8 mouse cellular contexts compared by ENCODE assay signal in the genomic region with DNA sequence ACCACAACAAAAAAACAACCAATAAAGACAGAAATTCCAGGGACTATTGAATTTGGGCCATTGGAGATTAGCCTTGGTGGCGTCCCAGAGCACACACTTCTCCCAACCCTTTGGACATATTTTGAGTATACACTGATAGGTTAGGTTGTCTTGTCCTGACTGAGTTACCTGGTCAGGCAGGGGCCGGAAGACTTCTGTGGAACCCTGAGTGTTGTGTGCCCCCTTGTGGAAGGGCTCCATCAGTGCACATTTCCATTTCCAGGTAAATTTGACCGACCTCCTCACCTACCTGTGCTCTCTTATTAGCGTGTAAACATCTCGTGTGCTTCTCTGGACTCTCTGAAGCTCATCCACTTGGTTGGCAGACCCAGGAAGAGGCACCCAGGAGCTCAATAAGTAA. TPM values are rescaled to one million over a fixed set of nuclear protein-coding genes. Genes with fewer than 3 reads are reported as not detected.
DNase-seq lines count a peak whose midpoint lies in the region; ATAC-seq and TF ChIP-seq lines count a peak whose summit lies in the region.

No protein-coding gene starts in this region.

- H3K4me2 ChIP-seq in intestine, embryonic 14.5 days (ENCODE audit: low read length), result no peak overlapping the region
- H3K4me2 ChIP-seq in lung, embryonic 16.5 days (ENCODE audit: low read depth, low read length), result peak overlapping the region; percentile 28; the same call in 1 of the 2 replicates

- no peak overlapping the region for H3K9ac ChIP-seq in intestine, embryonic 14.5 days (ENCODE audit: low read length)
- no peak overlapping the region for H3K9ac ChIP-seq in lung, embryonic 16.5 days (ENCODE audit: low read length)

- no peak overlapping the region for H3K27ac ChIP-seq in layer of hippocampus, adult 2 months
- H3K27ac ChIP-seq in intestine, embryonic 14.5 days (ENCODE audit: low read depth), result no peak overlapping the region
- H3K27ac ChIP-seq in lung, embryonic 16.5 days (ENCODE audit: low read length), result no peak overlapping the region

- peaks cover 57% of the 10 kb centered on the region for H3K4me1 ChIP-seq in E14TG2a.4 (replicated peaks; ENCODE audit: low read depth, low read length)
- peaks cover 6% of the 10 kb centered on the region for H3K4me1 ChIP-seq in intestine, embryonic 14.5 days (replicated peaks; ENCODE audit: control insufficient read depth, insufficient read depth, low read length)
- H3K4me1 ChIP-seq in lung, embryonic 16.5 days (replicated peaks; ENCODE audit: control insufficient read depth, insufficient read depth, low read length), result peaks cover 13% of the 10 kb centered on the region; the same call in 1 of the 2 replicates

- DNase-seq in layer of hippocampus, adult 2 months (ENCODE audit: low spot score in 2 of 2), result peak in 1 of 2 experiments; percentile 40
- DNase-seq in layer of hippocampus, adult 9-10 months (ENCODE audit: low spot score), result no peak
- DNase-seq in adrenal gland, postnatal 25 days, result peak; percentile 47
- peak; percentile 71 for DNase-seq in intestine, embryonic 14.5 days (ENCODE audit: low spot score)
- DNase-seq in right cerebral cortex, postnatal 36 days (ENCODE audit: low spot score in 2 of 2), result no peak
- DNase-seq in ovary, postnatal 36 days (ENCODE audit: low spot score), result no peak

- H3K4me3 ChIP-seq in layer of hippocampus, adult 2 months, result no peak overlapping the region
- H3K4me3 ChIP-seq in E14TG2a.4 (replicated peaks; ENCODE audit: low read length), result no peak overlapping the region
- no peak overlapping the region for H3K4me3 ChIP-seq in intestine, embryonic 14.5 days (ENCODE audit: low read depth, low read length)
- no peak overlapping the region for H3K4me3 ChIP-seq in lung, embryonic 16.5 days (ENCODE audit: low read length)

- no peaks in the 10 kb centered on the region for H3K9me3 ChIP-seq in E14TG2a.4 (ENCODE audit: low read length)
- no peaks in the 10 kb centered on the region for H3K9me3 ChIP-seq in intestine, embryonic 14.5 days (ENCODE audit: control insufficient read depth, low read length)
- H3K9me3 ChIP-seq in lung, embryonic 16.5 days (ENCODE audit: control insufficient read depth, low read length), result no peaks in the 10 kb centered on the region

- ATAC-seq in intestine, embryonic 14.5 days (replicated peaks; ENCODE audit: low FRiP score, low TSS enrichment, low read depth), result 0 out of 2 replicates have a peak, but pooled peaks have one; percentile 41
- ATAC-seq in lung, embryonic 16.5 days (ENCODE audit: low read depth), result no peak

- H3K27me3 ChIP-seq in E14TG2a.4 (ENCODE audit: insufficient read depth, low read length), result peaks cover 10% of the 10 kb centered on the region
- H3K27me3 ChIP-seq in intestine, embryonic 14.5 days (replicated peaks; ENCODE audit: control insufficient read depth, insufficient read depth, low read length), result no peaks in the 10 kb centered on the region
- no peaks in the 10 kb centered on the region; the same call in 1 of the 2 replicates for H3K27me3 ChIP-seq in lung, embryonic 16.5 days (ENCODE audit: control insufficient read depth, insufficient read depth, low read depth, low read length)

- no peaks in the 10 kb centered on the region for H3K36me3 ChIP-seq in E14TG2a.4 (ENCODE audit: insufficient read depth, low read length)
- H3K36me3 ChIP-seq in intestine, embryonic 14.5 days (ENCODE audit: control insufficient read depth, insufficient read depth, low read length), result no peaks in the 10 kb centered on the region
- no peaks in the 10 kb centered on the region for H3K36me3 ChIP-seq in lung, embryonic 16.5 days (ENCODE audit: control insufficient read depth, insufficient read depth, low read length)

- WGBS in intestine, embryonic 14.5 days, result 17% methylated on average over 5 of the region's 5 CpGs
- WGBS in lung, embryonic 16.5 days, result 13% methylated on average over 5 of the region's 5 CpGs

- TF ChIP-seq CTCF in layer of hippocampus, adult 2 months (conservative IDR thresholded peaks at IDR 0.05), result peak; percentile 85
- peak; percentile 70 for TF ChIP-seq CTCF in E14TG2a.4 (conservative IDR thresholded peaks at IDR 0.05; ENCODE audit: low read length)

RNA-seq across cellular contexts. Expression of a gene that starts 9.3 kb away (rescaled TPM):
- 10 to 100 TPM; 62.7 to 67.2 TPM for total RNA-seq in layer of hippocampus, adult 2 months (2021)
- total RNA-seq in adrenal gland, postnatal 25 days (2021), result 50.7 and 60.9 TPM in 2 replicates
- polyA plus RNA-seq in intestine, embryonic 14.5 days (2014; fragmentation: Nextera tagmentation; extraction: Ambion mirVana), result 134 and 142 TPM in 2 replicates
- 133 and 141 TPM in 2 replicates for polyA plus RNA-seq in lung, embryonic 16.5 days (2015; fragmentation: Nextera tagmentation; extraction: Ambion mirVana)

RNA-seq across cellular contexts. Expression of a gene that starts 49.1 kb away (rescaled TPM):
- not detected for total RNA-seq in layer of hippocampus, adult 2 months (2021)
- not detected in 2 replicates for total RNA-seq in adrenal gland, postnatal 25 days (2021)
- polyA plus RNA-seq in intestine, embryonic 14.5 days (2014; fragmentation: Nextera tagmentation; extraction: Ambion mirVana), result not detected in 2 replicates
- polyA plus RNA-seq in lung, embryonic 16.5 days (2015; fragmentation: Nextera tagmentation; extraction: Ambion mirVana), result not detected in 2 replicates

Comparison
In these comparisons a context has a peak if more than half of its experiments do, and no peak if none do; other contexts are left out.
1. DNase-seq: peak in adrenal gland, postnatal 25 days (single experiment) and intestine, embryonic 14.5 days (single experiment); none in layer of hippocampus, adult 9-10 months (single experiment), right cerebral cortex, postnatal 36 days (0 of 2) and ovary, postnatal 36 days (single experiment).